Mouse (Mus musculus) adrenal gland, postnatal 0 days (tissue): ENCODE measurements around the gene Erlin1. TPM values are rescaled to one million over a fixed set of nuclear protein-coding genes. Genes with fewer than 3 reads are reported as not detected.

Experiments used
- polyA plus RNA-seq: library from polyadenylated mRNA; unstranded; fragments of >200 nt; fragmentation: Nextera tagmentation; extraction: Ambion mirVana; gene quantifications from 2 replicates; pipeline ENCODE4 v1.2.1, GENCODE M21; 2015

Erlin1 gene
- polyA plus RNA-seq: 13.4 and 15.4 TPM in 2 replicates

DNA sequence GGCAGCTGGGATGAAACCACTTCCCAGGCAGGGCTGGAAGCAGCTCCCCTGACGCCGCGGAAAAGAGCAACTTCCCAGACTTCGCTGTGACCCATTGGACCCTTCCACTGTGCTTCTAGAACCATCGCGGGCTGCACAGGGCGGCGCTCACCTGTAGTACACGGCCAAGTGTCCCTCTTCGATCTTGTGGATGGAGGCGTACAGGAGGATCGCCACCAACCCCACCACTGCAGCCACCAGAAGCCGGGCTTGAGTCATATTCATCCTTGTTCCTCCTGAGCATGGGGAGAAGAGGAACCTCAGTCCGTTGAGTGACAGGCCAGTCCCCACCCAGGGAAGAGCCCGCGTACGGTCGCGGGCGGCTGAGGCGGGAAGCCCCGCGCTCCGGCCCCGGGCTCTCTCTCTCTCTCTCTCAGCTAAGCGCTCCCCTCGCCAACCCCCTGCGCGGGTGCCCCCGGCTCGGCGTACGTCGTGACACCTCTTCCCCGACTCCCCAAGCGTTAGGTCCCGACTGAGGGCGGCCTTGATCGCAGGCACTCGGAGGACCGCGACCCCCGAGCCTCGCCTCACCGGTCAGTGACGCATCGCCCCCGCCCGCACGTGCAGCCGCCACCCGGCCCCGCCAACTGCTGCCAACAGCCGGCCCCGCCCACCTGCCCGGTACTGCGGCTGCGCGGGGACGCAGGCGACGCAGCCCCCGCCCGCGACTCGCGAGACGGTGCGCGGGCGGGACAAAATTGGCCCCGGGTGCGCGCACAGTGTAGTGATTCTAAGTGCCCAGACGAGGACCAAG lies at the start of gene Erlin1:
Erlin1 (minus strand) TSS at position 665 of the 793 bp plus-strand sequence.

DNA sequence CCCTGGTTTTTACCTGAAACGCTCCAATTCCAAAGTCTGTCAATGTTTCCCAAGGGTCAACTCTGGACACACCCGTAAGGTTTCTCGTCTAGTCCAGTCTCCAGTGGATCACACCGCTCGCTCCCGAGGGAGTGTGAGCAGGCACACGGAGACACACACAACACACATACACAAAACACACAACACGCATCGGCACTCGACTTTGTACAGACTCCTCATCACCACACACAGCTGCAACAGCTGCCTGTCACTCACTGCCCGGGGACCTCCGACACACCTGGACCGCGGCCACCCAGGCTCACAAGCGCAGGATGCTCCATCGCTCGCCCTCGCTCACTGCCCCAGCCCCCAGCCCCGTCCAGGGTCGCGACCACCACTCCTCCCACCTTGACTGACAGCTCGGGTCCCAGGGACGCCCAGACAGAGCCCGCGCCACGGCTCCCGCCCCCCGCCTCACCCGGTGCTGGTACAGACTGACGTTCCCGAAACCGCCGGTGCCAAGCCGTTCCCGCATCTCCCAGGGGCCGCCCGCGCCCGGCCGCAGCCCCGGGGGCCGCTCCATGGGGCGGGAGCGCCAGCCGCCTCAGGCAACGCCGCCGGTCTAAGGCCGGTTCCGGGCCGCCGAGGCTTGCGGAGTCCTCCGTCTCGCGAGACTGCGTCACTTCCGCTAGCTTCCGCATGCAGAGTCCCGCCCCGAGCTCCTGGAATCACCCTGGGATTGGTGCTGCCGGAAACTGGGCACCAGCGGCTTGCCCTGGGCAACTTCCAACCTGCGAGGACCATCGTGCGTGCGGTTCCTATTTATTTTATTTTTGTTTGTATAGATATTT lies 37.5 kb upstream of the Erlin1 start, which contains the start of gene Chuk:
Chuk (minus strand) TSS at position 650 of the 830 bp plus-strand sequence.

DNA sequence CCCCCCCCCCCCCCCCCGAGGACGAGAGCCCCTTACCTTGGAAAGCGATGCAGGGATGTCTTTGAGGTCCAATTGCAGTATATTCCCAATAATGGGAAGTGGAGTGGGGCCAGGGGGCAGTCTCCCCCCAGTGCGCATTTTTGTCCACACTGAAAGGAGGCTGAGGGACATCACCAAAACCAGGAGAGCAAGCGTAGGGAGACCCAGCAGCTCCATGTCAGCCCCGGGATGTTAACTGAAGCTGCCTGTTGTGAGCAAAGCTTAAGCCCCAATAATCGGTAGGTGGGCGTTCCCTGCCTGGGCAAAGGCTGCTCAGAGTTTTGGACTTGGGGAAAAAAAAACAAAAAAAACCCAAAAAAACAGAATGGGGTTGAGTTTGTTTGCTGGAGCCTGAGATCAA lies 40.6 kb downstream of the Erlin1 start, which contains the start of gene Cyp2c23:
Cyp2c23 (minus strand) TSS at position 237 of the 400 bp plus-strand sequence.

DNA sequence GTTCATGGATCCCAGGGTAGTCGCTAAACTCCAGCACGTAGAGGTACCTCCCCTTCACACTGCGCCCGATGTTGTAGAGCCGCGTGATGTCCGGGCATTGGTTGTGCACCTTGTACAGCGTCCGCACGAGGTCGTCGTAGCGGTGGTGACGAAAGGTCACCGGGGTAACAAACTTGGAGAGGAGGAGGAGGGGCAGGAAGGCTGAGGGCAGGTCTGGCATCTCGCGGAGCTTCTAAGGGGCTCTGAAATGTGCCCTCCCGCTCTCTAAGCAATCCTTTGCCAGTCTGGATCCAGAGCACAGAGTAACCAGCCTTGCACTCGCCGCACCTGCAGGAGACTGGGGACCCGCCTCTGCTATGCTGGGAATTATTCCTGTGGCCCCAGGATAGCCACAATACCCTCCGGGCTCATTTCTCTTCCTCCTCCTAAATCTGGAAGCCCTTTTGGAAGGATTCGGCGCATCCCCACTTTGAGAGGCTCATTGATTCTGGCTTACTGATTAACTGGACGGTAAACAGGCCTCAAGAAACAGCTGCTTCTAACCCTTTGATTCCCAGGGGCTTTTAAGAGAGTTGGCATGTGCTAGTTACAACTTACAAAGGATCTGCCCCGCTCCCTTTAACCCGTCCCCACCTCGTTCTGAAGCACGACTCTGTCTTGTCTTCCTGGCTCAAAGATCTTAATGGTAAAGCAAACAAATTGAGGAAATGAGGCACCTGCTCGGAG lies 83.4 kb downstream of the Erlin1 start, which contains the start of gene Cpn1:
Cpn1 (minus strand) TSS at position 488 of the 726 bp plus-strand sequence.

Other genes starting within 250 kb of the Erlin1 start
- 8.0 and 9.1 TPM in 2 replicates for gene Dnmbp, start 129.6 kb downstream of the Erlin1 start, polyA plus RNA-seq
- gene Cpn1, start 83.2 kb downstream of the Erlin1 start, polyA plus RNA-seq: 3.7 TPM in 2 replicates
- gene Cyp2c23, start 40.6 kb downstream of the Erlin1 start, polyA plus RNA-seq: 2.9 and 3.7 TPM in 2 replicates
- gene Chuk, start 37.7 kb upstream of the Erlin1 start, polyA plus RNA-seq: 22.2 and 39.3 TPM in 2 replicates
- 17.1 and 28.5 TPM in 2 replicates for gene Cwf19l1, start 66.1 kb upstream of the Erlin1 start, polyA plus RNA-seq
- gene Bloc1s2, start 76.7 kb upstream of the Erlin1 start, polyA plus RNA-seq: 126 and 150 TPM in 2 replicates
- gene Pkd2l1, start 122.7 kb upstream of the Erlin1 start, polyA plus RNA-seq: not detected in 2 replicates
- 0.70 and 0.88 TPM in 2 replicates for gene Scd3, start 133.5 kb upstream of the Erlin1 start, polyA plus RNA-seq
- gene Scd2, start 223.9 kb upstream of the Erlin1 start, polyA plus RNA-seq: 90.4 and 123 TPM in 2 replicates